Comparison of ENCODE assay signal across 9 mouse cellular contexts in genomic region chr3:28175997-28176967, GRCm38 (mm10).
DNase-seq lines count a peak whose midpoint lies in the region; ATAC-seq lines count a peak whose summit lies in the region.
"Had no signal": no experiment of that assay in that cellular context is flagged by ENCODE, and none has a peak within 500 bp of the region (broad histone marks: within the 10 kb centered on the region; RNA-seq: fewer than 3 reads in every experiment).

No protein-coding gene starts in this region.

- no peak overlapping the region for H3K4me3 ChIP-seq in lung, embryonic 16.5 days (ENCODE audit: low read length)
- no peak overlapping the region for H3K4me3 ChIP-seq in embryonic facial prominence, embryonic 12.5 days
- H3K4me3 ChIP-seq in hindbrain, embryonic 16.5 days (ENCODE audit: low read length) = peak overlapping the region; percentile 38
- peak overlapping the region; percentile 14 for H3K4me3 ChIP-seq in limb, embryonic 13.5 days

- H3K4me1 ChIP-seq in lung, embryonic 16.5 days (replicated peaks; ENCODE audit: control insufficient read depth, insufficient read depth, low read length) = peaks cover 8% of the 10 kb centered on the region
- peaks cover 10% of the 10 kb centered on the region; the same call in 1 of the 2 replicates for H3K4me1 ChIP-seq in embryonic facial prominence, embryonic 12.5 days
- H3K4me1 ChIP-seq in hindbrain, embryonic 16.5 days (ENCODE audit: control insufficient read depth, insufficient read depth, low read depth, low read length) = peaks cover 11% of the 10 kb centered on the region
- H3K4me1 ChIP-seq in limb, embryonic 13.5 days = peaks cover 18% of the 10 kb centered on the region

- no peaks in the 10 kb centered on the region for H3K36me3 ChIP-seq in lung, embryonic 16.5 days (ENCODE audit: control insufficient read depth, insufficient read depth, low read length)
- H3K36me3 ChIP-seq in embryonic facial prominence, embryonic 12.5 days = no peaks in the 10 kb centered on the region
- H3K36me3 ChIP-seq in hindbrain, embryonic 16.5 days (ENCODE audit: control insufficient read depth, insufficient read depth, low read length) = no peaks in the 10 kb centered on the region
- no peaks in the 10 kb centered on the region for H3K36me3 ChIP-seq in limb, embryonic 13.5 days

- no peaks in the 10 kb centered on the region for H3K27me3 ChIP-seq in lung, embryonic 16.5 days (ENCODE audit: control insufficient read depth, insufficient read depth, low read depth, low read length)
- H3K27me3 ChIP-seq in embryonic facial prominence, embryonic 12.5 days = no peaks in the 10 kb centered on the region
- H3K27me3 ChIP-seq in hindbrain, embryonic 16.5 days (replicated peaks; ENCODE audit: control insufficient read depth, insufficient read depth, low read length) = no peaks in the 10 kb centered on the region
- H3K27me3 ChIP-seq in limb, embryonic 13.5 days = no peaks in the 10 kb centered on the region

- H3K27ac ChIP-seq in lung, embryonic 16.5 days (ENCODE audit: low read length) = no peak overlapping the region
- no peak overlapping the region for H3K27ac ChIP-seq in embryonic facial prominence, embryonic 12.5 days
- peak overlapping the region; percentile 82 for H3K27ac ChIP-seq in hindbrain, embryonic 16.5 days (ENCODE audit: low read depth, low read length)
- H3K27ac ChIP-seq in limb, embryonic 13.5 days = no peak overlapping the region
- H3K27ac ChIP-seq: macrophage had no signal

- WGBS in lung, embryonic 16.5 days = 20% methylated on average over 21 of the region's 21 CpGs
- WGBS in embryonic facial prominence, embryonic 12.5 days = 10% methylated on average over 21 of the region's 21 CpGs
- WGBS in hindbrain, embryonic 16.5 days = 6% methylated on average over 21 of the region's 21 CpGs
- WGBS in limb, embryonic 13.5 days = 10% methylated on average over 21 of the region's 21 CpGs

- peak; percentile 73 for ATAC-seq in lung, embryonic 16.5 days (ENCODE audit: low read depth)
- peak; percentile 95 for ATAC-seq in embryonic facial prominence, embryonic 12.5 days (ENCODE audit: insufficient number of reproducible peaks, insufficient read depth, low FRiP score, low TSS enrichment)
- ATAC-seq in hindbrain, embryonic 16.5 days = peak; percentile 99
- ATAC-seq in limb, embryonic 13.5 days (ENCODE audit: low FRiP score, low read depth) = peak; percentile 94
- no peak for ATAC-seq in megakaryocyte progenitor cell, adult 5-6 weeks (replicated peaks; ENCODE audit: poor library complexity)

- DNase-seq in lung, postnatal 36 days = no peak
- DNase-seq in right cerebral cortex, postnatal 14 days = peak; percentile 78
- no peak for DNase-seq in urinary bladder, adult 18-20 months (ENCODE audit: low spot score in 2 of 2)

- H3K9ac ChIP-seq in lung, embryonic 16.5 days (ENCODE audit: low read length) = no peak overlapping the region
- no peak overlapping the region for H3K9ac ChIP-seq in embryonic facial prominence, embryonic 12.5 days
- peak overlapping the region; percentile 54 for H3K9ac ChIP-seq in hindbrain, embryonic 16.5 days (ENCODE audit: low read depth, low read length)
- no peak overlapping the region for H3K9ac ChIP-seq in limb, embryonic 13.5 days

- H3K9me3 ChIP-seq in lung, embryonic 16.5 days (ENCODE audit: control insufficient read depth, low read length) = no peaks in the 10 kb centered on the region
- H3K9me3 ChIP-seq in embryonic facial prominence, embryonic 12.5 days = no peaks in the 10 kb centered on the region
- no peaks in the 10 kb centered on the region for H3K9me3 ChIP-seq in hindbrain, embryonic 16.5 days (ENCODE audit: control insufficient read depth, low read length)
- H3K9me3 ChIP-seq in limb, embryonic 13.5 days = no peaks in the 10 kb centered on the region

- H3K4me2 ChIP-seq in lung, embryonic 16.5 days (ENCODE audit: low read depth, low read length) = no peak overlapping the region
- peak overlapping the region; percentile 42 for H3K4me2 ChIP-seq in embryonic facial prominence, embryonic 12.5 days (replicated peaks)
- peak overlapping the region; percentile 63 for H3K4me2 ChIP-seq in hindbrain, embryonic 16.5 days (ENCODE audit: low read length)
- H3K4me2 ChIP-seq in limb, embryonic 13.5 days (replicated peaks) = peak overlapping the region; percentile 57

Comparison
In these comparisons a context has a peak if more than half of its experiments do, and no peak if none do; other contexts are left out.
1. H3K4me3 ChIP-seq: peak in hindbrain, embryonic 16.5 days (single experiment) and limb, embryonic 13.5 days (single experiment); none in lung, embryonic 16.5 days (single experiment) and embryonic facial prominence, embryonic 12.5 days (single experiment).